Mouse (Mus musculus) Muller cell, postnatal 12 days (primary cell): ENCODE measurements around the gene Neurl4.

Experiments used
- DNase-seq: peaks from one replicate; pipeline ENCODE4 v3.0.0-alpha.2; 2015; ENCODE audit errors: inconsistent ontology term

Neurl4 gene

GRCm38 (mm10) chr11:69881787-69882670 lies 18.8 kb upstream of the Neurl4 start:
- DNase-seq = no peak

GRCm38 (mm10) chr11:69883066-69883465 lies 17.8 kb upstream of the Neurl4 start:
- no peak for DNase-seq

- DNase-seq = no peak
These were observed 17.2 kb upstream of the Neurl4 start for GRCm38 (mm10) chr11:69883527-69884151.

GRCm38 (mm10) chr11:69884240-69884639 lies 16.6 kb upstream of the Neurl4 start:
- no peak for DNase-seq

GRCm38 (mm10) chr11:69884663-69885062 lies 16.2 kb upstream of the Neurl4 start:
- DNase-seq = no peak

GRCm38 (mm10) chr11:69886907-69887635 lies 13.8 kb upstream of the Neurl4 start:
- no peak for DNase-seq

- peak; percentile 82 for DNase-seq
These were observed 9.4 kb upstream of the Neurl4 start for GRCm38 (mm10) chr11:69891482-69891881.

- no peak for DNase-seq
These were observed 6.2 kb upstream of the Neurl4 start for GRCm38 (mm10) chr11:69894671-69895070.

- DNase-seq = no peak
These were observed 5.6 kb upstream of the Neurl4 start, which contains the start of gene Acap1 for GRCm38 (mm10) chr11:69895291-69895690. Acap1 (minus strand) TSS chr11:69895539.

- DNase-seq = no peak
These were observed 1.0 kb upstream of the Neurl4 start for GRCm38 (mm10) chr11:69899870-69900269.

- DNase-seq = peak; percentile 97
These were observed 554 bp downstream of the Neurl4 start for GRCm38 (mm10) chr11:69901406-69901846.

- DNase-seq = peak; percentile 37
These were observed 1.1 kb downstream of the Neurl4 start for GRCm38 (mm10) chr11:69901993-69902392.

- DNase-seq = no peak
These were observed 2.1 kb downstream of the Neurl4 start for GRCm38 (mm10) chr11:69902972-69903371.

- DNase-seq = no peak
These were observed 3.4 kb downstream of the Neurl4 start for GRCm38 (mm10) chr11:69904311-69904710.

GRCm38 (mm10) chr11:69908645-69909044 lies 7.8 kb downstream of the Neurl4 start:
- DNase-seq = no peak

GRCm38 (mm10) chr11:69909174-69909573 lies 8.3 kb downstream of the Neurl4 start:
- no peak for DNase-seq

- DNase-seq = no peak
These were observed 9.3 kb downstream of the Neurl4 start for GRCm38 (mm10) chr11:69910177-69910576.

- no peak for DNase-seq
These were observed 10.1 kb downstream of the Neurl4 start for GRCm38 (mm10) chr11:69910781-69911560.

- DNase-seq = no peak
These were observed 10.8 kb downstream of the Neurl4 start for GRCm38 (mm10) chr11:69911701-69912100.

GRCm38 (mm10) chr11:69912716-69913530 lies 12.1 kb downstream of the Neurl4 start:
- DNase-seq = no peak
